Mouse (Mus musculus) granulocyte monocyte progenitor cell, adult 5-6 weeks (primary cell): ENCODE results near the gene Marcksl1. TPM values are rescaled to one million over a fixed set of nuclear protein-coding genes. Genes with fewer than 3 reads are reported as not detected.

ENCODE experiments used
- ATAC-seq: replicated peaks from 2 replicates; pipeline ENCODE4 v1.8.0; 2016; ENCODE audit warnings: mild to moderate bottlenecking, moderate TSS enrichment, inconsistent platforms; ENCODE audit not compliant: poor library complexity, severe bottlenecking
- total RNA-seq, 2 experiments: library from RNA; stranded (forward) in 1 of 2; stranded (reverse) in 1 of 2; fragments of 200-712, 200-1000 nt in 1 of 2; fragments of >200 nt in 1 of 2; fragmentation: Nextera tagmentation in 1 of 2; gene quantifications; 2 replicates each; pipeline ENCODE4 v1.2.3; 2014 to 2017

Marcksl1 gene
- total RNA-seq (2014; fragmentation: Nextera tagmentation) (27.6 and 45.5 TPM in 2 replicates), total RNA-seq (2017) (28.4 and 29.9 TPM in 2 replicates)

- peak; percentile 77 for ATAC-seq
Observed at GRCm38 (mm10) chr4:129513086-129513767, at the start of gene Marcksl1. Gene Marcksl1 (plus strand): TSS chr4:129513581.

GRCm38 (mm10) chr4:129464286-129464815 is 49.0 kb upstream of the Marcksl1 start:
- no peak for ATAC-seq

GRCm38 (mm10) chr4:129476047-129476446 is 37.3 kb upstream of the Marcksl1 start:
- no peak for ATAC-seq

- no peak for ATAC-seq
Observed at GRCm38 (mm10) chr4:129479863-129480262, 33.5 kb upstream of the Marcksl1 start.

- no peak for ATAC-seq
Observed at GRCm38 (mm10) chr4:129481090-129481489, 32.3 kb upstream of the Marcksl1 start.

- 0 out of 2 replicates have a peak, but pooled peaks have one; percentile 11 for ATAC-seq
Observed at GRCm38 (mm10) chr4:129490972-129491880, 22.2 kb upstream of the Marcksl1 start, which contains the start of the genes Tssk3 and Fam229a. Gene Tssk3 (minus strand): TSS chr4:129491022. Gene Fam229a (plus strand): TSS chr4:129491190.

GRCm38 (mm10) chr4:129494681-129495080 is 18.7 kb upstream of the Marcksl1 start:
- no peak for ATAC-seq

GRCm38 (mm10) chr4:129495672-129496562 is 17.5 kb upstream of the Marcksl1 start:
- peak; percentile 61 for ATAC-seq

GRCm38 (mm10) chr4:129496631-129497030 is 16.8 kb upstream of the Marcksl1 start:
- ATAC-seq, result peak; percentile 57

GRCm38 (mm10) chr4:129498941-129499340 is 14.4 kb upstream of the Marcksl1 start:
- ATAC-seq, result no peak

- no peak for ATAC-seq
Observed at GRCm38 (mm10) chr4:129500017-129500416, 13.4 kb upstream of the Marcksl1 start.

- ATAC-seq, result peak; percentile 67
Observed at GRCm38 (mm10) chr4:129500607-129501566, 12.5 kb upstream of the Marcksl1 start.

GRCm38 (mm10) chr4:129502327-129502888 is 11.0 kb upstream of the Marcksl1 start:
- ATAC-seq, result no peak

GRCm38 (mm10) chr4:129502901-129503444 is 10.4 kb upstream of the Marcksl1 start:
- no peak; the same call in 1 of the 2 replicates for ATAC-seq

- ATAC-seq, result no peak
Observed at GRCm38 (mm10) chr4:129505511-129505910, 7.9 kb upstream of the Marcksl1 start.

GRCm38 (mm10) chr4:129507434-129508236 is 5.7 kb upstream of the Marcksl1 start:
- ATAC-seq, result peak; percentile 68

- no peak for ATAC-seq
Observed at GRCm38 (mm10) chr4:129508237-129508515, 5.2 kb upstream of the Marcksl1 start.
